Mouse (Mus musculus): ENCODE data around the gene Ppp1r37.
"Not testable (repeated sequence)": the region's sequence is repeated elsewhere in the genome, so short reads cannot be mapped to it uniquely, and the experiment has no call there.

Ppp1r37 gene

DNA sequence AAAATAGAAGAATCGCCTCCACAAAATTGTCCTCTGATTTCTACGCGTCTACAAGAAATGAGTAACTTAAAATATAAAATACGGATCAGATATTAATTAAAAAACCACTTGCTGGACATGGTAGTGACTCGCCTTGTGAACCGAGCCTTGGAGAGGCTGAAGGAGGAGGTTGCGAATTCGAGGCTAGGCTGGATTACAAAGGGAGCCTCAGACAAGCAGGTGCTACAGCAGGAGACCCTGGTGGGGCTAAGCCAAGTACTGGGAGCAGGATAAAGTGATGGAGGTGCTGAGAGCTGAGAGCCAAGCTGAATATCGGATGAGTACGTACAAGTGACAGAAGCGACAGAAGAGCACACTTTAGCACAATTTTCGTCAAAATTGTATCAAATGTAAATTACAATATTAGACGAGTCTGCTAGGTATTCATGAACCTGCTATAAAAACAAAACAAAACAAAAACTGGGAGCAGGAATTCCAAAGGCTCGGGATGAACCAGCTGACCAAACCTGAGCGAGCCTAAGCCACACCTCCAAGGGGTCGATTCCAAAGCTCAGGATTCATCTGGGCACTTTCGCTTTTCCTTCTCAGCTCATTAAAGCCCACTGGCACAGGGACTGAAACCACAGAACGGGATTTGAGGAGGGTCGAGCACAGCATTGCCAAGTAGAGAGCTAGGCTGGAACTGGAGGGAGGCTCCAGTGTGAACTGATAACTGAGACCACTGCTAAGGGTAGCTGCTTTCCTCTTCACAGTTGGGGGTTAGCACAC is at the start of gene Ppp1r37:
TSS of gene Ppp1r37 (minus strand) at position 434 of the 768 bp plus-strand sequence.
- no peak for DNase-seq (ENCODE audit: low spot score in 2 of 2)

DNA sequence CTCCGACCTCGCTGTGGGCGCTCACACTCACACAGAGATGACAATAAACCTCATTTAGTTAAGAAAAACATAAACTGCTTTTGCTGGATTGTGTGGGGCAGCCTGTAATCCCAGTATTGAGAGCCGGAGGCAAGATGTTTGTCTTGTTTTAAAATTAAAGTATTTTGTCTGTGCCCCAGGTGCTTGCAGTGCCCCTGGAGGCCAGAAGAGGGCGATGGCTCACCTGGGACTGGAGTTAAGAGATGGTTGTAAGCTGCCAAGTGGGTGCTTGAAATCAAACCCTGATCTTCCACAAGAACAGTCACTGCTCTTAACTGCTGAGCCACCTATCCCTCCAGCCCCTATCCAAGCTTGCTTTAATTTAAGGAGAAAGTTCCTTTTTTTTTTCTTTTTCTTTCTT is 48.1 kb upstream of the Ppp1r37 start:
- DNase-seq (ENCODE audit: low spot score in 2 of 2): no peak

DNA sequence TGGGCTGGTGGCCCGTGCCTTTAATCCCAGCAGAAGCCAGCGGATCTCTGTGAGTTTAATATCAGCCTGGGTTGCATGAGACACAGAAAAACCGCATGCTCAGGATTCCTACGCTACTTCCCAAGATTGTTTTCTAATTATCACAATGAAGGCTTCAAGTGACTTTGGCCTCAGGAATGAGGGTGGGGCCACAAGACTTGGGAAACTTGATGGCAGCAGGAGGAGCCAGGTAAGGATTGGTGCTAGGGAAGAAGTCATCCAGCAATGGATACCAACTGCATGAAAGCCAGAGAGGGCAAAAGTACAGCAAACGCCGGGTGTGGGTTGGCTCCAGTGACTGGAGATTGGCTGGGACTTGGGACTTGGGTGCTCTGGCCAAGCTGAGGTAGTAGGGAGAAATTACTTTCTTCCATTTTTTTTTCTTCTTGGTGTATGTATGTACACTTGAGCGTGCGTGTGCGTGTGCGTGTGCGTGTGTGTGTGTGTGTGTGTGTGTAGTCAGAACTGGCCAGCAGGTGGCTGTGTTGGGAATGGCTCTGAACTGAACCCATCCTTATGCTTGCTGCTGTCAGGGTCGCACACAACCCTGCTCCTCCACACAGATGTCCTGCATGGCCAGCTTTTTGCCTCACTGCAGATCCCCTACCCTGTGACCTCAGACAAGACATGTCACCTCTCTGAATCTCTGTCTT is 46.9 kb upstream of the Ppp1r37 start:
- DNase-seq (ENCODE audit: low spot score in 2 of 2): no peak

DNA sequence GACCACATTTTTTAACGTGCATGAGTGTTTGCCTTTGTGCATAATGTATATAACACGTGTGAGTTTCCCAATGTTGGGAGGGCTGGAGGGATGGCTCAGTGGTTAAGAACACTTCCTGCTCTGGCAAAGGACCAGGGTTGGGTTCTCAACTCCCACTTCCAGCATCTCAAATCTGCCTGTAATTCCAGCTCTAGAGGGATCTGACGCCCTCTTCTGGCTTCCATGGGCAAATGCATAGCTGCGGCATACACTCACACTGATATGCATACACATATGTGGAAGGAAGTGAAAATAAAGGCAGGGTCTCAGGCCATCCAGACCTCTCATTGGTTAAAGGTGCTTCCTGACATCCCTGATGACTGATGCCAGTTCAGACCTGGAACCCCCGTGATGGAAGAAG is 44.4 kb upstream of the Ppp1r37 start:
- DNase-seq (ENCODE audit: low spot score in 2 of 2): no peak

DNA sequence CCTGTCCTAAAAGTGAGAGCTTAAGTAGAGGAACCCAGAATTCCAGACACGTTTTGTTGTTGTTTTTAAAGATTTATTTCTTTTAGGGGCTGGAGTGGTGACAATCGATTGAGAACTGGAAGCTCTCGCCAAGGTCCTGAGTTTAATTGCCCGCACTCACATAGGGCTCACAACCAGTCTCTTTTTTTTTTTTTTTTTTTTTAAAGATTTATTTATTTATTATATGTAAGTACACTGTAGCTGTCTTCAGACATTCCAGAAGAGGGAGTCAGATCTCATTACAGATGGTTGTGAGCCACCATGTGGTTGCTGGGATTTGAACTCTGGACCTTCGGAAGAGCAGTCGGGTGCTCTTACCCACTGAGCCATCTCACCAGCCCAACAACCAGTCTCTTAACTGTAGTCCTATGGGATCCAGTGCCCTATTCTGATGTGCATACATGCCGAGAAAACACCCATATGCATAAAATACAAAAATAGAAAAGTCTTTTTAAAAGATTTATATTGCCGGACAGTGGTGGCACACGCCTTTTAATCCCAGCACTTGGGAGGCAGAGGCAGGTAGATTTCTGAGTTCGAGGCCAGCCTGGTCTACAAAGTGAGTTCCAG is 41.8 kb upstream of the Ppp1r37 start:
- DNase-seq (ENCODE audit: low spot score in 2 of 2): not testable (repeated sequence)

DNA sequence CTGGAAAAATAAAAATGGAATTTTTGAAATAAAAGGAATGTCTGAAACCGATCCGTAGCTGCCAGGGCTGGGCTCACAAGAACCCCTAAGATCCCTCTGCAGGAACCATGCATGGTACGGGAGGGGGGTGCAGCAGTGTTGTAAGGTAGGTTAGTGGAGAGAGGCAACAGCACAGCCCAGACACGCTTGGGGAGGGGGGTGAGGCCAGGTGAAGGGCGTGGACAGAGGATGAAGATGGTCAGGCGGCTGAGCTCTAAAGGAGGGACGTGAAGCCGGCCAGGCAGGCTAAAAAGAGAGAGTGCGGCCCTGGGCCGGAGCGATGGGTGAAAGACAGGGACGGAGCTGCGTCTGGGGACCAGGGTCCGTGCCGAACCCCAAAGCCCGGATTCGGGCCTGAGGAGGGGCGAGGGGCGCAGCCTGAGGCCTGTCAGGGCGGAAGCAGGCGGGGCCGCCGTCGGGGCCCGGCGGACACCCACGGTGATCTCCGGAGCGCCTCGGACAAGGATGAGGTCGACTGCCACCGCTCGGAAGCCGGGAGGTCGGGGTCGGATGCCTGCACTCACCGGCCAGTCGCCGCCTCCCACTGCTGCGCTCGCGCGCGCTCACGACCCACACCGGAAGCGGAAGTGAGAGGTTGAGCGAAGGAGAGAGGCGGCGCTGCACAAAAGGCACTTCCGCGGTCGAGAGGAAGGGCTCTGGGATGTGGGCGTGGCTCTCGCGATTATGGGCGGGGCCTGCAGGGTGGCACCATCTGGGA is 41.2 kb upstream of the Ppp1r37 start, which contains the start of gene Clasrp:
TSS of gene Clasrp (minus strand) at position 638 of the 757 bp plus-strand sequence.
- peak; percentile 80 to 90 for DNase-seq (ENCODE audit: low spot score in 2 of 2)

DNA sequence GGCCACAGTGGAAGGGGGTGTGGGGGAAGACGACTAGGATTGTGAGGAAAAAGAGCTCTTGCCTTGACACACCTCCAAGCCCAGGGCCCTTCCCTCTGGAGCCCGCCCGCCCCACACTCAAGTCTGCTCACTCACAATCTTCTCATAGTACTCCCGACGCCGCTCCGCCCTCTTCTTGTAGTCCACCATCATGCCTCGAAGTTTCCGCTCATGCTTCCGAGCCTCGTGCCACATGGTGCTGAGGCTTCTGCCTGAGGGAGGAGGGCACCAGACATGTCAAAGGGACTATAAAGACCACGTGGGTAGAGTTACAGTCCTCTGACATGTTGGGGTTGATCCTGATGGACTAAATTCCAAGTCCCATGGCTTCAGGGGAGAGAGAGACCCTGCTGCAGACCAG is 40.2 kb upstream of the Ppp1r37 start:
- DNase-seq (ENCODE audit: low spot score in 2 of 2): no peak

DNA sequence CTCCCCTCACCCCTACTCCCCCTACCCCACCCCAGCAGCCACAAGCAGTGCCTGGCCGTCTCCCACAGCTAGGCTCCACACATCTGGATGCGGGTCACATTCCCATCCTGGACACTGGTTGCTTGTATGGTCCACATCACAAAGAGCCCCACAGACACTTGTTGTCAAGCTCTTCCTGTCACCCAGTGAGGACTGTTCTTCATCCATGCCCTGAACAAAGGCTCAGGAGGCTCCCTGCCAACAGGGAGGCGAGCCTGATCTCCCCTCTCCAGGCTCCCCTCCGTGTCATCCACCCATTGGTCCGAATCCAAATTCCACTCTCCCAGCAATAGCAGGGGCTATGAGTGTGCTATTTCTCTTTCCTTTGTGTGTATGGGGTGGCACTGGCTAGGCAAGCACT is 37.7 kb upstream of the Ppp1r37 start:
- no peak for DNase-seq (ENCODE audit: low spot score in 2 of 2)

DNA sequence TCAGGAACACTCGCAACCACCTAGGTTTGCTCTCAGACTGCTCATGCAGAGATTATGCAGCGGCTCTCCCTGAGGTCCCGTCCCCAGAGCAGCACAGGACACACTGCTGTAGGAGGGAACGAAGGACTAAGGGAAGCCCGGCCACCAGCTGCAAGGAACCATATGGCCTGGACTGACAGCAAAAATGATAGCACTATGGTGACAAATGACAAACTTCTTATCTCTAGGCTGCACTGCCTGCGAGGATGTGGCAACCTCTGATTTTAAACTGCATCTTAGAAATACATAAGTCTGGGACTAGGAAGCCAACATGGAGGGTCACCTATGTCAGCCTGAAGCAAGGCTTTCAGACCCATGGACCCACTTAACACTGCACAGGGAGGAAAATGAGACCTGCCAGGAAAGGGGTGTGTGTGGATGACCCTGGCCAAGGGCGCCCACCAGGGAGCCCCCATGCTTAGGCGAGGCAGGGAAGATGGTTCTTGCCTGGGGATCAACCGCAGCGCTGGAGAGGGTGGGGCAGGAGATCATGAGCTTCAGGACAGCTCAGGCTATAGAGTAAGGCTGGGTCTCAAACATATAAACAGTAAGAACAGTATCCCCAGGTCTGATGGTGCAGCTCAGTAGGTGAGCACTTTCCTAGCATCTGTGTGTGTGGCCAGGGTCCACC is 30.3 kb upstream of the Ppp1r37 start:
- DNase-seq (ENCODE audit: low spot score in 2 of 2): no peak

DNA sequence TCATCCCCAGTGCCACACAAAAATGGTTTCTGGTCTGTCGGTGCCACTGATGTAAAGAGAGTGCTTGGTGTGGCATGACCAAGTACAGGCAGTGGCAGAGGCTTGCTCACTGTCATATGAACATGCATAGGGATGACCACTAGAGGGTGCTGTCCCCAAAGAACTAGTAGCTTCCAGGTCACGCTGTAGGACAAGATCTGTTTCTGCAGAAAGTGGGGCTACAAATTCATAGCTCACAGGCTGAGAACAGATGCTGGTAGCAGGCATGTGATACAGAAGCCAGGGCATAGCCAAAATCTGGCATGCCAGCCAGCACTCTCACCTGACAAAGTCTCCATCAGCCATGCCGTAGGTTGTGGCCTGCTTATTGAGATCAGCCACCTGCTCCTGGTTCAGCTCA is 27.0 kb upstream of the Ppp1r37 start:
- peak; percentile 47 to 60 for DNase-seq (ENCODE audit: low spot score in 2 of 2)

DNA sequence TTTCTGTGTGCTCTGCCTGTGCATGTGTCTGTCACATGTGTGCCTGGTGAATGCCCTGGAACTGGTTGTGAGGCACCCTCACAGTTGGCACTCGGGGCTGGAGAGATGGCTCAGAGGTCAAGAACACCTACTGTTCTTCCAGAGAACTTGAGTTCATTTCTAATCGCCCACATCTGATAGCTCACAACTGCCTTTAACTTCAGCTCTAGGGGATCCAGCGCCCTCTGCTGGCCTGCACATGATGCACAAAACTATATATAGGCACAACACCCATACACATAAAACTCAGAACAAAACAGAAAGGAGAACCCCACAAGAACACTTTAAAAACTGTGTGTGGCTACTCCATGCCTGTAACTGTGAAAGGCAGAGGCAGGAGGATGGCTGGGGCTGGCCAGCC is 26.3 kb upstream of the Ppp1r37 start:
- peak; percentile 34 to 47 for DNase-seq (ENCODE audit: low spot score in 2 of 2)

DNA sequence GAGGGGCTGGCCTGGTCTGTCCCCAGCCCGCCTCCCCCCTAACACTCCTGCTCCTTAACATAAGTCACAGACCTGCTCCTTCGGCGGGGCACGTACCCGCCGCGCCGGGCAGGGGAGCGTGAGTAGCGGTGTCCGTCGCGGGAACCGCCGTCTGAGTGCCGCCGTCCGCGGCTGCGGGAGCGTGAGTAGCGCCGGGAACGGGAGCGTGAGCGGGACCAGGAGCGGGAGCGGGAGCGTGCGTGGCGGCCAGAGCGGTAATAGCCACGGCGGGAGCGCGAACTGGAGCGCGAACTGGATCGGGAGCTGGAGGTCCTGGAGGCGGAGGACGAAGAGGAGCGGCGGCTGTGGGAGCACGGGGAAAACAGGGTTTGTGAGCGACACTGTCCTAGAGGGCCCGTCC is 23.4 kb upstream of the Ppp1r37 start:
- no peak for DNase-seq (ENCODE audit: low spot score in 2 of 2)

DNA sequence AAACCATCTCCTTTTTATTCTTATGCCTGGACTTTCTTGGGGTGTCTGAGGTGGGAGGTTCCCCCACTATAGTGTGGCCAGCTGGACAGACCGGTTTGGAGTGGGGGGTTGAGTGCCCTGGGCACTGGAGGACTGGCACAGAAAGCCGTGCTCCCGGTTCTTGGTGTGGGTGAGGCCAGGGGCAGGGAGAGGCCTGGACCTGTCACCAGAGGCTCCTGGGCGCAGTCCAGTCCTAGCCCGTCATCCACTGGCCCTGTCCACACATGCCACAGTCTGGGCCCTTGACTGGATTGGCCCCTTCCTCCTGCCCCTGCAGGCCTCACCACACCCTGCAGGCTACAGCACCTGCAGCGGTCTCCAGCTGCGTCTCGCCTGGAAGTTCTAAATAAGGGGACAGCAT is 17.8 kb upstream of the Ppp1r37 start:
- no peak for DNase-seq (ENCODE audit: low spot score in 2 of 2)

DNA sequence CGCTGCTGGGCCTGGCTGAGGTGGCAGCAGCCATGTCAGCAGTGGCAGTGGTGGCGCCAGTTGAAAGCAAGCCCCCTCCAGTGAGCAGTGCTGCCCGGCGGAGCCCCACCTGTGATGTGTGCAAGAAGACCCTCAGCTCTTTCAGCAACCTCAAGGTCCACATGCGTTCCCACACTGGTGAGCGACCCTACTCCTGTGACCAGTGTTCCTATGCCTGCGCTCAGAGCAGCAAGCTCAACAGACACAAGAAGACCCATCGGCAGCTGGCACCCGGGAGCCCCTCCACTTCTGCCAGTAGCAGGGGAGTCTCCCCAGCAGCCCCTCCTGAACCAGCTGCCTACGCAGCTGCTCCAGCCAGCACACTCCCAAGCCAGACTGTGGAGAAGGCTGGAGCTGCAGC is 16.9 kb upstream of the Ppp1r37 start:
- DNase-seq (ENCODE audit: low spot score in 2 of 2): no peak

DNA sequence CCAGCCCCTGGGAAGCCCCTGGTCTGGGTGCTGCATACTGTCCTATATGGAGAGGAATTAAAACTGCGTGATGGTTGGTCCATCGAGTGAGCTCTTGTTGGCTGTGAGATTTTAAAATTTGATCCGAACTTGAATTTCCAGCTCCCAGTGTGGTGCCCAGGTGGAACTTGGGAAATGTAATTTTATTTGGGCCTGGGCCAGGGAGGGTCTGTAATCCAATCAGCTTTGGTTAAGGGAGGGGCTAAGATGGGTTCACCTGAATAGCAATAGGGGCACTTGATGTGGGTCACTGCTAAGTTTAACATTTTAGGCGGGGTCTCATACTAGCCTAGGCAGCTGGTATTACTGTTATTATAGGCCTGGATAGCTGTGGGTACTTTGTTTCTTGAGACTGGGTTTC is 15.6 kb upstream of the Ppp1r37 start:
- DNase-seq (ENCODE audit: low spot score in 2 of 2): no peak

DNA sequence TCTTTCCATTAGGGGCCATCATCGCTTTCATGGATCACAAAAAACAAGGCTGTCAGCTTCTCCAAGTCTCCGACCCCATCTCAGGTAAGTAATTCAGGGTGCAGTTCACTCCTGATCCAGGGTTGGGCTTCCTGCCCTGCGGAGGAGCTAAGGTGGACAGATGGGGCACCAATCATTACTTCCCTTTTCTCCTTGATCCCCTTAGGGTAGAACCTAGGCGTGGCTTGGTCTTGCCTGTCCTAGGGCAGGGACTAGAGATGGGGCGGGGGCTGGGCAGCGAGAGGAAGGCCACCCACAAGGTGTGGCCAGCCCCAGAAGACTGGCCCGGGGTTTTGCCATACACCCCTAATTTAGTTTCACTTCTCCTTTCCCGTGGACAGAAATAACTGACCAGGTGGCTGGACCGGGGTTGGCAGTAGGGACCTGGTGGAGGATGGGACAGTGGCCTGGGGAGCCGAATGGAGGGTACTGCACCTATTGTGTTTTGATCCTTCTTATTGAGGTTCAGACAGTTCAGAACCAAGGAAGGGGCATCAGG is 15.1 kb upstream of the Ppp1r37 start:
- no peak for DNase-seq (ENCODE audit: low spot score in 2 of 2)

DNA sequence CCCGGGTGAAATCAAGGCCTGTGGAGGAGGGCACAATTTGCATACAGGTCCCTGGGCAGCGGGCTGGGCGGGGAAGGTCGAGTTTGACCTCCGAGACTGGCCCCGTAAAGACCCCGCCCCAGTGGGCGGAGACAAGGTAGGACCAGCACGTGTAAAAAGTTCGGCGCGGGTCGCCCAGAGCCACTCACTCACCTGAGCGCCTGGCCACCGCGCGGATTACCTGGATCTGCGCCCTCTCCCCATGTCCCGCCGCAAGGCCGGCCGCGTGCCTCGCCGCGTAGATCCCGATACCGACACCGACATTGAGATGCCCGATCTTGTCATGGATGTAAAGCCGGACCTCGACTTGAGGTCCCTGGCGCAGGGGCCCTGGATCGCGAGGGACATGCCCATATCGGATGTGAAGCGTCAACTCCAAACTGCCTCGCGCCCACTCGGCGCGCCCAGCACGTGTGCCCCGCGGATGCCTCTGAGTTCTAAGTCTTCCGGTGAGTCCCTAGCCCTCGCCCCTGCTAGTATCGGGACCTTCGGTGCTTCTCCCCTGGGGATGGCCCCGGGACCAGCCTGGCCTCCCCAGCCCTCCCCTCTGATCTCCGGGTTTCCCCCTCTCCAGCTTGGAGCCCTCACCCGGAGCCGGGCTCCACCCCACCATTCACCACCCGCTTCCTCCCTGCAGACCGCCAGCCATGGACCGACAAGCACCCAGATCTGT is 14.4 kb upstream of the Ppp1r37 start, which contains the start of the genes Zfp296 and Gemin7:
TSS of gene Zfp296 (plus strand) at position 147 of the 712 bp plus-strand sequence.
TSS of gene Gemin7 (minus strand) at position 455 of the 712 bp plus-strand sequence.
- no peak for DNase-seq (ENCODE audit: low spot score in 2 of 2)

DNA sequence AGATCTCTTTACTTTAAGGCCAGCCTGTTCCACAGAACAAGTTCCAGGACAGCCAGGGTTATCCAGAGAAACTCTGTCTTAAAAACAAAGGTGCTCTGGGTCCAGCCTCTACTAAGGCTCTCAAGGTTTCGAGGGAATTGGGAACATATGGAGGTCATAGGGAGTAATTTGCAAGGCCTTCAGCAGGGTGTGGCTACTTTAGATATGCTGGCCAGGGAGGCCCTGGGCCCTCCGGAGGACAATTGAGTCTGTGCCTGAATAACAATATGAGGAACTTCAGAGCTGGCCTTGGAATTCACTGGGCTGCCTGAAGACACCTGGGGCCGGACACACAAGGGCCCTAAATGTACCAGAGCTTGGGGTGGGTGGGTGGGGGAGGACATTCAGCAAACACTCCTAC is 12.7 kb upstream of the Ppp1r37 start:
- no peak for DNase-seq (ENCODE audit: low spot score in 2 of 2)

DNA sequence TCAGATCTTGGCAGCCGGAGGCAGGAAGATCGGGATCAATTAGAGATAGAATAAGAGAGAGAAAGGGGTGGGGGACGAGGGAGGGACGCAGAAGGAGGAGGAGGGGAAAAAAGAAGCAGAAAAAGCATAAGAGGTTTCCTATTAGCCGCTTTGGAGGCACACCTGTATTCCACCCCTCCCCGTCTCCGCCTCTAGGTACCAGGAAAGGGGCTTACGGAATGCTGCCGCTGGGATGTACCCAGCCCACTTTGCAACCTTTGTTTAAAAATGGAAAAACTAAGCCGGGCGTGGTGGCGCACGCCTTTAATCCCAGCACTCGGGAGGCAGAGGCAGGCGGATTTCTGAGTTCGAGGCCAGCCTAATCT is 10.9 kb upstream of the Ppp1r37 start:
- DNase-seq (ENCODE audit: low spot score in 2 of 2): no peak

DNA sequence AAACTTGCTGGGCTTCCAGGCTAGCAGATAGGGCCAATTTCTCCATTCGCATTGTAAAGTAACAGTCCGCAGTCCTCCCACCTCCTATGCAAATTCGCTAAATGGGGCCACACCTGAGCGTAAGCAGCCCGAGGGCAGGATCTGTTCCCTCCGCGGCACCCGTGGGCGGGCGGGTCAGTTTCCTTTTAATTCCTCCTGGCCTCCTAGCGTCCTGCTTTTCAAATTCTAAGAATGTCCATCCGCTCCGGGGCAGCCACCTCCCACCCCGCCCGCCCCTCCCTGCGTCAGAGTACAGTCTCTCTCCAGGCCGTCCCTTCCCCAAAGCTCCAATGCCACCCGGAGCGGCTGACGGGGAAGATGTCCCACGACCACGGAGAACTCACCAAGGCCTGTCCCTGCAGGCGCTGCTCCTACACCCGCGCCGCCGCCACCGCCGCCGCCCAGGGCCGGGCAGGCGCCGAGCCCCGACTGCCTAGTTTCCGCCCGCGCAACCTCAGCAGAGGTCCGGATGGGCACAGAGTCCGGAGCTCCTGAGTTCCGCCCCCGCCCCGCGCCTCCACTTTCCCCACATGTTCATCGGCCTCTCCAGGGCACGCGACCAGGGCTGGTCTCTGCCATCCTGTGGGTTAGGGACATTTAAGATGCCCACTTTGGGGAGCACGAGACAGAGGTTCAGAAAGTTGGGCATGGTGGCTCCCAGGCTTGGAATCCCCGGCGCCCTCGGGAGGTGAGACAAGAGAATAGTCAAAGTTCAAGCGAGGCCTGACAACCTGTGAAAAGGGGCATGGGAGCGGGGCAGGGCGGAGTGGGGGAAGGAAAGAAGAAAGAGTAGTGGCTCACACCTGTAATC is 10.3 kb upstream of the Ppp1r37 start:
- DNase-seq (ENCODE audit: low spot score in 2 of 2): peak; percentile 54 to 60

All from frontal cortex, postnatal 25 days (tissue).